Mouse (Mus musculus): Measurements from ENCODE around the gene Olfm2. TPM values are rescaled to one million over a fixed set of nuclear protein-coding genes. Genes with fewer than 3 reads are reported as not detected.
A peak's percentile ranks its signal among the peaks of the same experiment; 100 is the strongest.

Gene Olfm2
- polyA plus RNA-seq, 1 experiment: 162 TPM

DNA sequence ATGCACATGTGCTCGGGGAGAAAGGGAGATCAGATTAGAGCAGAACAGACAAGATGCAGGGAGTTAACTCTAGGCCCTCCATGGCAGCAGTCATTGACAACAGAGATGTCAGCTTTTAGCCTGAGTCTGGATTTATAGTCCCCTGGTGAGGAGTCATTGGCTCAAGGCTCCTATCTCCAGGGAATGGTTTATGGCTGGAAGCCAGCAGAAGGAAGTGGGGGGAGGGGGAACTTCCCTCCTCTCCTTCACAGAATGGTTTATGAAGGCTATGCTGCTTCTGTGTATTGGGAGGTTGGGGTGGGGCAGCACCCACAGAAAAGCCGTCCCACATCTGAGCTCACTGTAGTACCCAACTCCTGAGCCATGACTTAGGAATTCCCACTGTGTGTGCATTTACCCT lies 24.6 kb downstream of the Olfm2 start:
- peak; percentile 22 for DNase-seq (ENCODE audit: low read depth)
- TF ChIP-seq CTCF (IDR thresholded peaks at IDR 0.05; ENCODE audit: borderline replicate concordance, extremely low read depth, insufficient read depth, insufficient read length) (no peak), POLR2A (IDR thresholded peaks at IDR 0.05; ENCODE audit: borderline replicate concordance, extremely low read depth, insufficient read depth, insufficient read length, poor library complexity, severe bottlenecking) (no peak)

DNA sequence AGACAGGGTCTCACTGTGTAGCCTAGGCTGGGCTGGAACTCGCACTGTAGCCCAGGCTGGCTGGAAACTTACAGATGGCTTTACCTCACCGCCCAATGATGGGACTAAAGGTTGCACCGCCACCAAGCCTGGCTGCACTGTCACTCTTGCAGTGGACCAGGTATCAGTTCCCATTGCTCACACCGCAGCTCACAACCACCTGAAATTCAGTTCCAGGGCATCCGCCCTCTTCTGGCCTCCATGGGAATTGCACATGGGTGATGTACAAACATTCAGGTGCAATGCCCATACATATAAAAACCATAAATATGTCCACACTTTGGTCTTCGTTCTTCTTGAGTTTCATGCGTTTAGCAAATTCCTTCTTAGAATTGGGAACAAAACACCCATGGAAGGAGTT lies 30.8 kb downstream of the Olfm2 start:
- peak; percentile 31; the same call in 1 of the 2 replicates for TF ChIP-seq CTCF (IDR thresholded peaks at IDR 0.05; ENCODE audit: borderline replicate concordance, extremely low read depth, insufficient read depth, insufficient read length)
- no peak for TF ChIP-seq POLR2A (IDR thresholded peaks at IDR 0.05; ENCODE audit: borderline replicate concordance, extremely low read depth, insufficient read depth, insufficient read length, poor library complexity, severe bottlenecking)
- no peak for DNase-seq (ENCODE audit: low read depth)

DNA sequence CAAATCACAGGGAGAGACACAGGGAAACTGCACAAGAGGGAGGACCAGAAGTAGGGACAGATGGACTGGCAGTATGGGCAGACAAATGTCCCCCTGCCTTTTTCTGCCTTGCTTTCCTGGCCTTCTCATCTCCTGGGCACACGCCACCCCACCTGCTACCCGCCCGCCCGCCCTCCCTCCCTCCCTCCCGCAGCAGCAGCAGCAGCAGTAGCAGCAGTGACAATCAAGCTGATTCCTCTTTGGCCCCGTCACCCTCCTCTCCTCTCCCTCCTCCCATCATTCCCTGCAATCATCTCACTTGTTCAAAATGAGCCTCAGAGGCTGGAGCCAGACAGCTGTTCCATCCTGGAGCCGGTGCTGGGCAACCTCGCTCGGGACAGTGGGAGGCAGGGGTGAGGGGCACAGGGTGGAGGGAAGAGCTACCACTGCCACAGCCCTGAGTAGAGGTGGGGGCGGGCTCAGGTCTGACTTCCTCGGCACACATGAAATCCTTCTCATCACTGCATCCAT lies 32.6 kb downstream of the Olfm2 start:
- no peak for TF ChIP-seq CTCF (IDR thresholded peaks at IDR 0.05; ENCODE audit: borderline replicate concordance, extremely low read depth, insufficient read depth, insufficient read length)
- TF ChIP-seq POLR2A (IDR thresholded peaks at IDR 0.05; ENCODE audit: borderline replicate concordance, extremely low read depth, insufficient read depth, insufficient read length, poor library complexity, severe bottlenecking): no peak
- DNase-seq (ENCODE audit: low read depth): peak; percentile 87

DNA sequence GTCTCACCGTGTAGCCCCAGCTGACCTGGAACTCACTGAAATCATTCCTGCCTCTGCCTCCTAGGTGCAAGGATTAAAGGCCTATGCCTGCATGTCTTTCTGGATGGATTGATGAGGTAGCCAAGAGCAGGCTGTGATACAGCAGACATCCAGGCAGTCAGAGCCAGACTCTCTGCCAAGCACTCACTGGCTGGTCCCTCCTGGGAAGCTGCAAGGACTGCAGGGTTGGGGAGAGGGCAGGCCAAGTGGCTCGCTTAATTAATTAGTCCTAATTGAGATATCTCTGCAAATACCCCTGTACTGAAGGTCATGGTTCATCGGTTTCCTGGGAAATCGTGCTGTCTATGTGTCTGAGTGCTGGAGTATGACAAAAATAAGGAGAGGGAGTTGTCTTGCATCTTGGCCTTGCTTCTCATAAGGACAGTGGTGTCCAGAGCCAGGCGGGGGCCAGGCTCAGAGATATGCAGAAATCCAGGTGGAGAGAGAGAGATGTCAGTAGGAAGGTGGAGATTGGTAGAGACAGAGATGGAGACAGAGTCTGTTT lies 33.1 kb downstream of the Olfm2 start:
- peak; percentile 65 for DNase-seq (ENCODE audit: low read depth)
- no peak for TF ChIP-seq POLR2A (IDR thresholded peaks at IDR 0.05; ENCODE audit: borderline replicate concordance, extremely low read depth, insufficient read depth, insufficient read length, poor library complexity, severe bottlenecking)
- TF ChIP-seq CTCF (IDR thresholded peaks at IDR 0.05; ENCODE audit: borderline replicate concordance, extremely low read depth, insufficient read depth, insufficient read length): no peak

GRCm38 (mm10) chr9:20710471-20710870 lies 35.7 kb downstream of the Olfm2 start:
- TF ChIP-seq POLR2A (IDR thresholded peaks at IDR 0.05; ENCODE audit: borderline replicate concordance, extremely low read depth, insufficient read depth, insufficient read length, poor library complexity, severe bottlenecking) (no peak), CTCF (IDR thresholded peaks at IDR 0.05; ENCODE audit: borderline replicate concordance, extremely low read depth, insufficient read depth, insufficient read length) (no peak)
- no peak for DNase-seq (ENCODE audit: low read depth)

GRCm38 (mm10) chr9:20705981-20706380 lies 40.2 kb downstream of the Olfm2 start:
- no peak for DNase-seq (ENCODE audit: low read depth)
- TF ChIP-seq POLR2A (IDR thresholded peaks at IDR 0.05; ENCODE audit: borderline replicate concordance, extremely low read depth, insufficient read depth, insufficient read length, poor library complexity, severe bottlenecking): no peak
- no peak for TF ChIP-seq CTCF (IDR thresholded peaks at IDR 0.05; ENCODE audit: borderline replicate concordance, extremely low read depth, insufficient read depth, insufficient read length)

- DNase-seq (ENCODE audit: low read depth): no peak
- no peak for TF ChIP-seq POLR2A (IDR thresholded peaks at IDR 0.05; ENCODE audit: borderline replicate concordance, extremely low read depth, insufficient read depth, insufficient read length, poor library complexity, severe bottlenecking)
- no peak for TF ChIP-seq CTCF (IDR thresholded peaks at IDR 0.05; ENCODE audit: borderline replicate concordance, extremely low read depth, insufficient read depth, insufficient read length)
Observed at GRCm38 (mm10) chr9:20705420-20705819, 40.7 kb downstream of the Olfm2 start.

DNA sequence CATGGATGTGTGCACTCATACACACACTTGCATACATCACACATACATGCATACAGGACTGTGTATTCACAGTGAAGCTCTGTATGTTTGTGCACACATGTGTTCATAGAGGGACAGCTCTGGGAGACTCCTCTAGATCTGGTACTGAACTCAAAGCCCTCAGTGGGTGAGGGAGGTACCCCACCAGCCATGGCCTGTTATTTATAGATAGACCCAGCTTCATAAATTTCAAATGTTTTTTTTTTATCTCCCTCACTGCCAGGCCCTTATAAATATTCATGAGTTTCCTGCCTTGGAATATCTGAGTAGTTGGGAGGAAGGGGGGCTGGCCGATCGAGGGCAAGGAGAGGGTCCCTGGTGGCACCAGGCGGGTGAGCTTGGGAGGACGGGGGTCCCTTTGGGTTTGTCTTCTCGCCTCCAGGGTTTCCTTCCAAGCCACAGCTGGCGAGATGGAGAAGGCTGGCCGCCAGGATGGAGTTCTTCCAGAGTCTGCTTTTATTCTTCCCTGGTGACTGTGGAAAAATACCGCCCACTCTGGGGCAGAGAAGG lies 42.2 kb downstream of the Olfm2 start:
- DNase-seq (ENCODE audit: low read depth): peak; percentile 81
- TF ChIP-seq CTCF (IDR thresholded peaks at IDR 0.05; ENCODE audit: borderline replicate concordance, extremely low read depth, insufficient read depth, insufficient read length): no peak
- TF ChIP-seq POLR2A (IDR thresholded peaks at IDR 0.05; ENCODE audit: borderline replicate concordance, extremely low read depth, insufficient read depth, insufficient read length, poor library complexity, severe bottlenecking): no peak

DNA sequence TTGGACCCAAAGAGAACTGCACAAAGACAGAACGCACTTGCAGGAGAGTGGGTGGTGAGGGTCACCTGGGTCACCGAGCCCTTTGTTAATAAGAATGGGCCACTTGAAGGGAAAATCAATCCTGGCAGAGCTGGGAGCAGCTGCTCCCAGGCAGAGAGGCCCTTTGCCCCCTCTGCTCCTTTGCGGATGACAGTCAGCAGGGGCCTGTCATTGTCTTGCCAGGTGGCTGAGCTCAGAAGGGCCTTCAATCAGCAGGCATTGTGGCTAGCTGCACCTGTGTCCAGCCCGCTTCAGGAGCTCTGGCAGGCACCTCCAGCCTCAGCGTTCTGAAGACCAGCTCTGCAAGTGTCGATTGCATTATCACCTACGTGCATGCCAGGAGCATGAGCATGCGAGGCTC lies 48.7 kb downstream of the Olfm2 start:
- DNase-seq (ENCODE audit: low read depth): peak; percentile 81
- TF ChIP-seq POLR2A (IDR thresholded peaks at IDR 0.05; ENCODE audit: borderline replicate concordance, extremely low read depth, insufficient read depth, insufficient read length, poor library complexity, severe bottlenecking) (no peak), CTCF (IDR thresholded peaks at IDR 0.05; ENCODE audit: borderline replicate concordance, extremely low read depth, insufficient read depth, insufficient read length) (no peak)

GRCm38 (mm10) chr9:20696107-20696712 lies 49.9 kb downstream of the Olfm2 start:
- no peak for TF ChIP-seq POLR2A (IDR thresholded peaks at IDR 0.05; ENCODE audit: borderline replicate concordance, extremely low read depth, insufficient read depth, insufficient read length, poor library complexity, severe bottlenecking)
- no peak for TF ChIP-seq CTCF (IDR thresholded peaks at IDR 0.05; ENCODE audit: borderline replicate concordance, extremely low read depth, insufficient read depth, insufficient read length)
- DNase-seq (ENCODE audit: low read depth): peak; percentile 77

DNA sequence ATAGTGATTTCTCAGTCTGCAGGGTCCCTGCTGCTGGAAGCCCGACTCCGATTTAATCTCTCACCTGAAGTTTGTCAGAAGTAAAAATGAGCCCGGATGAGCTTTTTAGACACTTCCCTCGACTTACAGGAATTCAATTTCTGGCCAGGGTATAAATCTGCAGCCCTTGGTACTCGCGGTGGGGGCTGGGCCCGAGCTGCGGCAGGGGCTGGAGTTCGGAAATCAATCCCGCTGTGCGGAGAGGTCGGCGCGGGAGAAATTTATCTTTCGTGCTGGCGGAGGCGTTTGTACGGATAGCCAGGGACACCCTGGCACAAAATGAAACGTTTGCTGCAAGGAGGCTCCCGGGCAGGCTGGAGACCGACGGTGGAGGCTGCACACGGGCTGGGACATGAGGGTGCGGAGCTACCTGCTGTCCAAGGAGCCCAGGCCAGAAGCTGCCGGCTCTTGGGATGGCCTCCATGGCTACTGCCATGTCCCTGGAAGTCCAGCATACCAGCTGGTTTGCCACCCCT lies 51.4 kb downstream of the Olfm2 start:
- no peak for DNase-seq (ENCODE audit: low read depth)
- no peak for TF ChIP-seq CTCF (IDR thresholded peaks at IDR 0.05; ENCODE audit: borderline replicate concordance, extremely low read depth, insufficient read depth, insufficient read length)
- TF ChIP-seq POLR2A (IDR thresholded peaks at IDR 0.05; ENCODE audit: borderline replicate concordance, extremely low read depth, insufficient read depth, insufficient read length, poor library complexity, severe bottlenecking): no peak
